Mouse (Mus musculus) olfactory bulb, adult 2 months (tissue): ENCODE measurements at regions not wholly inside any gene's neighbourhood (a gene's known extent, or its start where the extent isn't known, plus 50 kb on each side); places are given as distances from the start of the nearest gene placed in this dataset.

Experiments
- H3K27ac ChIP-seq: fragments of 200-500 bp; 2 replicates; pipeline ENCODE4 v1.5.1; 2012; ENCODE audit warnings: low read depth, low read length; ENCODE audit not compliant: insufficient read depth
- H3K4me1 ChIP-seq: fragments of 200-500 bp; 2 replicates; pipeline ENCODE4 v1.6.1; 2012; ENCODE audit warnings: low read length; ENCODE audit not compliant: control insufficient read depth, insufficient read depth
- H3K4me3 ChIP-seq: fragments of 200-500 bp; 2 replicates; pipeline ENCODE4 v1.5.1; 2012; ENCODE audit warnings: mild to moderate bottlenecking, low read depth, low read length, moderate library complexity; ENCODE audit not compliant: insufficient read depth
- CTCF ChIP-seq: fragments of 200-500 bp; IDR thresholded peaks from 2 replicates; pipeline ENCODE4 v1.5.1; 2012; ENCODE audit warnings: low read depth, mild to moderate bottlenecking, low read length, moderate library complexity; ENCODE audit not compliant: insufficient read depth
- POLR2A ChIP-seq: fragments of 200-500 bp; IDR thresholded peaks from 2 replicates; pipeline ENCODE4 v1.6.1; 2012; ENCODE audit warnings: mild to moderate bottlenecking, low read depth, low read length, moderate library complexity; ENCODE audit not compliant: insufficient read depth
- WGBS: fragments of 180-500 bp; shearing (Covaris S2); methylation state at CpG from one replicate; pipeline ENCODE4 v1.1.7; 2018; 5-methylcytosine and 5-hydroxymethylcytosine counted together

DNA sequence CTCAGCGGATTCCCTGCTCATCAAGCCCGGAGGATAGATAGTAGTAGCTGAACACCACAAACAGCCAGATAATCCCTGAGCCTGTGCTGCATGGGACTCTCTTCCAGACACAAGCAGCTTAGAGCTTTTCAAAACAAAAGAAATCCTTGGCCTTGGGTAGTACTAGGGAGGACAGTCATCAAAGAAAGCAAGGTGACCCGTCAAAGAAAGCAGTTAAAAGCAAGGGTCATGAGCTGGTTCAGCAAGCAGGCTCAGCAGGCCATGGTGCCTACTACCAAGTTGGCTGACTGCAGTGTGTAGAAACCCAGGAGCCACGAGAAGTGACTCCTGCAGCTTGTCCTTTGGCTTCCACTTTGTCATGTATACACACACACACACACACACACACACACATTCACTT lies 477.1 kb upstream of the Mgmt start:
- TF ChIP-seq POLR2A = no peak
- TF ChIP-seq CTCF = no peak
- 60% methylated on average over 4 of the region's 4 CpGs for WGBS
- H3K4me1 ChIP-seq = no peaks in the 10 kb centered on the region
- no peak overlapping the region for H3K27ac ChIP-seq
- H3K4me3 ChIP-seq = no peak overlapping the region

DNA sequence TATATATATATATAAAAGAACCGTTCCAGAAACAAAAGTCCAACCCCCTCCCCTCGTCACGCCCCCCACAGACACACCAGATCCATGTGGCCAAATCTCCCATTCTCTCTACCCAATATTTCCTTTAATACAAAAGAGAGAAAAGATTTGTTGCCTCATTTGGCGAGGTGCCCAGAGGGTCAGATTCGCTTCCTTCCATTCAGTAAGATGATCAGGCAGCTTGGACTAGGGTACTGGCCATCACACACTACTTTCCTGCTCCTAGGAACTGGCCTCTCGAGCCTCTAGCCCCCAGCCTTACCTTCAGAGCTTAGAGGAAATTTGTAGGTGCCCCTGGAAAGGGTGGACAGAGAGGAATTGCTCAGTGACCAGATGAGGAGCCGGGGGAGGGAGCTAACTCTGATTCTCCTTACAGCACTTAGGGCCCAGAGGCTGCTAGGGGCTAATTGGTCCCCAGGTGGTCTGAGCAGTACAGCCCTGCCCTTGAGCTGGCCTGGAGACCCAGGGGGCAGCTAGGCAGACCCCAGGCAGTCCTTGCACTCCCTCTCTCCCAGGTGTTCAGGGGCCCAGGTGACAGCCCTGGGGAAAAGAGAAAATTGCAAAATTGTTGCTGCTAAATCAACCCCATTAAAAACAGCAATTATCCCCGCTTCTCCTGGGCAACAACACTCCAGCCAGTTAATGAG lies 470.4 kb upstream of the Mgmt start:
- TF ChIP-seq CTCF (no peak), POLR2A (no peak)
- H3K4me1 ChIP-seq = no peaks in the 10 kb centered on the region
- WGBS = 71% methylated on average over 8 of the region's 8 CpGs
- H3K4me3 ChIP-seq = no peak overlapping the region
- H3K27ac ChIP-seq = no peak overlapping the region

DNA sequence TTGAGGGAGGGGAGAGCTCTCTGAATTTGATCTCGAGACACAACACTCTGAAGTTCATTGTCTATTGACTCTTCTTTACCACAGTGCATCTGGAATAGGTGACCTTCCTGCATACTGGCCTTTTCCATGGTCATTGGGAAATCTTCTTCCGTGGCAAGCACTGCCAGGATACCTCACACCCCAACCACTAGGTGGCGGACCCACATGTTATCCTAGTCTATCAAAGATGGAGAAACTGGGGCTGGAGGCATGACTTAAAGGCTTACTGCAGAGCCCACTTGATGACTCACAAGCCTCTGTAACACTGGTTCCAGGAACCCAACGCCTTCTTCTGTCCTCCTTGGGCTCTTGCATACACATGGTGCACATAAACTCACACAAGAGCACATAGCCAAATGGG lies 467.2 kb upstream of the Mgmt start:
- TF ChIP-seq CTCF (no peak), POLR2A (no peak)
- WGBS = 75% methylated on average over 4 of the region's 4 CpGs
- peaks cover 3% of the 10 kb centered on the region; the same call in 1 of the 2 replicates for H3K4me1 ChIP-seq
- no peak overlapping the region for H3K27ac ChIP-seq
- H3K4me3 ChIP-seq = no peak overlapping the region

DNA sequence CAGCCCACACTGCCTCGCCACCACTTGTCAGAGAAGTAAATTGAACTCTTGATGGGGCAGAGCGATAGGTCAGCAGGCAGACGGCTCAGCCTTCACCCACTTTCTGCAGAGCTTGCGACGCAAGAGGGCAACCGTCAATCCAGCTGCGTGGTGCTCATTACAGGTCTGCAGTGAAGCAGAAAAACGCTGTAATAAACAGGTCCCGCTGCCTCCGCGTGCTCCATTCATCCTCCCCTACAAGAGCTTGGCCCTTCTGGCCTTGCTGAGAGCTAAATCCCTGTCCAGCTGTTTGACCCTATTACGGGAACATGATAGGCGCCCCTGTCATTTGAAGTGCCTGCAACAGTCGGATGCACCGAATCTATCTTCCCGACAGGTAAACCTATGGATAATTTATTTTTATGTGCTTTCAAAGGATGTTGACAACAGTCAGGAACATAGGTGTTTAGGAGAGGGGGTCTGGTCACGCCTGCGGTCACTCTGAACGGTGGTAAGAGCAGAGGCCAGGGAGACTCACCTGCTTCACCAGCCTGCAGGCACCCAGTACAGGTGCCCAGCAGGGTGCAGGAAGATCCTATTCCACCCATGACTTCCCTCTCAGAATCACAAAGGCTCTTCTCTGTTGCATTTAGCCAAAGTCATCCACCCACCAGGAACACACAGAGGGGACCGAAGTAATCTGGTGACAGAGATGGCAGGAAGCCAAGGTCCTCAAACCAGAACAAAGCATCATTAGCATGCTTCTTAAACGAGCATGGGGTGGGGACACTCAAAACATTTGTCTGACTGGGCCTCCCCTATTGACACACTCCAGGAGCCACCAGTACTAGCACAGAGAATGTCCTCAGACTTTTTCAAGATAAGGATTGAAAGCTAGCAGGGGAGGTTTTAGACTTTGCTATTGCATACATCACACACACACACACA lies 464.1 kb upstream of the Mgmt start:
- Histone ChIP-seq H3K4me3 (no peak overlapping the region), H3K27ac (no peak overlapping the region), H3K4me1 (peaks cover 16% of the 10 kb centered on the region)
- TF ChIP-seq POLR2A = no peak
- no peak for TF ChIP-seq CTCF
- WGBS = 54% methylated on average over 21 of the region's 21 CpGs

DNA sequence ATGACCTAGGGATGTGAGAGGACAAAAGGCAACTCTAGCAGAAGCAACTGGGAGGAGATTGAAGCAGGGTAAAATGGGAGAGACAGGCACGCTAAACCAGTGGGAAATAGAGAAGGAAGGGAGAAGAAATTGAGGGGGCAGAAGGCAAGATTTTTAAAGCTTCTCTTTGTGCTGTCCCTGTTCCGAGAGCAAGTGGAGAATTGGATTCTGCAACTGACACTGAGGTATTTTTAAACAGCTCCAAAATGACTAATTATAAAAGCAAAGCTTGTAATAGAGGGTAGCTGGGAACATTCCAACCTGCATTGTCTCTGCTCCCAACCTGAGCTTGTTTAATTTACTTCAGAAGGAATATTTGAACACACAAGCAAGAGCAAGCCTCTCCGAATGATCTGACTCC lies 460.7 kb upstream of the Mgmt start:
- TF ChIP-seq POLR2A (no peak), CTCF (no peak)
- H3K4me1 ChIP-seq = peaks cover 17% of the 10 kb centered on the region
- H3K4me3 ChIP-seq = no peak overlapping the region
- H3K27ac ChIP-seq = no peak overlapping the region
- 44% methylated on average over 3 of the region's 3 CpGs for WGBS

DNA sequence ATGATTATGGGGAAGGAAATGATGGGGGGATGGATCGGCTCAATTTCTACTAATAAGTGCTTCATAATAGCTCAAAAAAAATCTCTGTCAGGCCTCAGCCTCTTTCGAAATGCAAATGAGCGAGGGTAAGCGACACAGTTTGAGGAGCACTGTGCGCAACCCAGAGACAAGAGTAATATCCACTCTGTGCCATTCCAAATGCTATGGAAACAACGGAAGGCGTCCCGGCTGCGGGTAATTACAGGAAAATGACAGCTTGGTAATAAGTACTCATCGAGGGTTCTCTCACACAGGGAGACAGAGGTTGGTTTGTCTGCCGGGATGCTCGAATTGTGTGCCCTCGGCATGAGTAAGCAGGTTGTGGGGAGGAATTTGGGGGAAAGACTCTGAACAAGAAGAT lies 459.9 kb upstream of the Mgmt start:
- H3K27ac ChIP-seq = no peak overlapping the region
- TF ChIP-seq POLR2A (no peak), CTCF (no peak)
- 37% methylated on average over 13 of the region's 13 CpGs for WGBS

DNA sequence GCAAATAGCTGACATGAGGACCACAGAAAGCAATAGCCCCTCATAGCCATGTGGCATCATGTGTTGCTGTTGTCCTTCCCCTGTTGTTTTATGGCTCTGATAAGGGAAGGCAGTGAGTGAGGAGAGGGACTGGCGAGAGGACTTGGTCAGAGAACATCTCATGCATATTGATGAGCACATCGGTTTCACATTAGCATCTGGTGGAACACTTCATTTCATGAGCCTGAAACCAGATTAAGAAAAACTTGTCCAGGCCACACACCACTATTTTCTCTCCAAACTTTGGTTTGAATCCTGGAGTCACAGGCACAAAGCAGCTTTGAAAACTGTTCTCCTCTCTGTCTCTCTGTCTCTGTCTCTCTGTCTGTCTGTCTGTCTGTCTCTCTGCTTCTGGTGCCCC lies 451.0 kb upstream of the Mgmt start:
- no peaks in the 10 kb centered on the region for H3K4me1 ChIP-seq
- 65% methylated on average over 2 of the region's 2 CpGs for WGBS
- H3K4me3 ChIP-seq = no peak overlapping the region
- no peak for TF ChIP-seq CTCF
- no peak for TF ChIP-seq POLR2A
- H3K27ac ChIP-seq = no peak overlapping the region

More for the DNA sequence above, 459.9 kb upstream of the Mgmt start:
- Histone ChIP-seq H3K4me1 (peaks cover 17% of the 10 kb centered on the region), H3K4me3 (no peak overlapping the region)

DNA sequence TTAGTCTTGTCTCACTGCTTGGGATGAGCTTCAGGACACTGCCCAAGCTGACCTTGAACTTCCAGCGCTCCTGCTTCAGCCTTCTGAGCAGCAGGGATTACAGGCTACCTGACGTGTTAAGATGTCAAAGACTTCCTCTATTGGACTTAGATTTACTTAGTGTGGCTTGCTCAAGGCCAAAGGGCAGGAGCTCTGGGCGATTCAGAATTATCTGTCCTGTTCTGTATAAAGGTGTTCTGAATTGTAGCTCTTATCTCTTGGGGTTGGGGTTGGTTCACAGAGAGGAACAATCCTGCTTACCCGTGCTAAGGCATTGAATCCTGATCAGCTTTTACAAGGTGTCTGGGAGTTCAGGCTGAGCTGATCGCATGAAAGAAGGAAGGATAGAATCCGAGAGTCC lies 449.3 kb upstream of the Mgmt start:
- TF ChIP-seq POLR2A (no peak), CTCF (no peak)
- no peaks in the 10 kb centered on the region for H3K4me1 ChIP-seq
- no peak overlapping the region for H3K4me3 ChIP-seq
- 94% methylated on average over 6 of the region's 6 CpGs for WGBS
- no peak overlapping the region for H3K27ac ChIP-seq

DNA sequence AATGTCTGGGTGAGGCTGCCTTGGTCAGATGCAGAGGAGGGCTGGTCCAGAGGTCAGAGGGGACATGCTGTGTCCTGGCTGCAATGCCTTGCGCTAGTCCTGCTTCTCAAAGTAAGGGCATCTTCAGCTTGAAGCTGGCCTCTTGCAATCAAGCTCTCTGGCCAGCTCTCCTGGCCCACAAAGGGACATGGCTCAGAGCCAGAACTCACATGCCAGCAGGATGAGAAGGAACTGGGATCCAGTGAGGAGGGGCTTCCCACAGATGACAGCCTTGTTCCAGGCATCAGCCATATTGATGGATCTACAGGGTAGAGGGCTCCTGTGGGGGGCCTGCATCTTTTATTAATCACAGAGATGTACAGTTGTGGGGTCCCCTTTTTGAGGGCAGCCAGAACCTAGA lies 445.1 kb upstream of the Mgmt start:
- TF ChIP-seq POLR2A (no peak), CTCF (no peak)
- Histone ChIP-seq H3K27ac (no peak overlapping the region), H3K4me1 (no peaks in the 10 kb centered on the region), H3K4me3 (no peak overlapping the region)
- WGBS = 96% methylated on average over 1 of the region's 1 CpGs
